Mouse (Mus musculus) midbrain, postnatal 0 days (tissue): ENCODE results near the gene Anks6. TPM values are rescaled to one million over a fixed set of nuclear protein-coding genes. Genes with fewer than 3 reads are reported as not detected.

Source experiments
- ATAC-seq: fragments of 200-750 bp; cut with Nextera tagmentation; 2 replicates; pipeline ENCODE4 v1.8.0; 2017; ENCODE audit warnings: moderate number of reproducible peaks, mild to moderate bottlenecking, moderate TSS enrichment, moderate library complexity; ENCODE audit not compliant: low FRiP score
- DNase-seq: peaks from one replicate; pipeline ENCODE4 v3.0.0-alpha.2; 2015; ENCODE audit warnings: low spot score
- H3K27ac ChIP-seq: fragments of 300-500 bp; sonication (generic); 2 replicates; pipeline ENCODE4 v1.5.1; 2014; ENCODE audit warnings: low read depth, mild to moderate bottlenecking, low read length, mixed read lengths
- H3K27me3 ChIP-seq: fragments of 300-500 bp; sonication (generic); 2 replicates; pipeline ENCODE4 v1.6.1; 2014; ENCODE audit warnings: low read length, control low read depth, mixed read lengths; ENCODE audit not compliant: insufficient read depth
- H3K36me3 ChIP-seq: fragments of 300-500 bp; sonication (generic); 2 replicates; pipeline ENCODE4 v1.6.1; 2014; ENCODE audit warnings: low read length, control low read depth, mixed read lengths; ENCODE audit not compliant: insufficient read depth
- H3K4me1 ChIP-seq: fragments of 300-500 bp; sonication (generic); 2 replicates; pipeline ENCODE4 v1.6.1; 2014; ENCODE audit warnings: mild to moderate bottlenecking, control low read depth, antibody characterized with exemption, low read length, mixed read lengths; ENCODE audit not compliant: insufficient read depth
- H3K4me2 ChIP-seq: fragments of 300-500 bp; sonication (generic); 2 replicates; pipeline ENCODE4 v1.6.1; 2014; ENCODE audit warnings: low read depth, mild to moderate bottlenecking, low read length, mixed read lengths; ENCODE audit not compliant: poor library complexity, severe bottlenecking
- H3K4me3 ChIP-seq: fragments of 300-500 bp; sonication (generic); 2 replicates; pipeline ENCODE4 v1.5.1; 2014; ENCODE audit warnings: low read depth, mild to moderate bottlenecking, low read length, moderate library complexity
- H3K9ac ChIP-seq: fragments of 300-500 bp; sonication (generic); replicated peaks from 2 replicates; pipeline ENCODE4 v1.6.1; 2014; ENCODE audit warnings: mild to moderate bottlenecking, low read length, moderate library complexity, mixed read lengths; ENCODE audit not compliant: poor library complexity, severe bottlenecking
- H3K9me3 ChIP-seq: fragments of 300-500 bp; sonication (generic); 2 replicates; pipeline ENCODE4 v1.6.1; 2016; ENCODE audit warnings: low read length, control low read depth
- CTCF ChIP-seq: IDR thresholded peaks from 2 replicates; pipeline ENCODE4 v1.5.1; 2016; ENCODE audit warnings: antibody characterized with exemption, mild to moderate bottlenecking
- WGBS: fragments of 180-500 bp; shearing (Covaris S2); extraction: QIAGEN DNeasy Blood & Tissue Kit; methylation state at CpG from one replicate; pipeline ENCODE4 v1.1.7; 2014; 5-methylcytosine and 5-hydroxymethylcytosine counted together
- polyA plus RNA-seq: library from polyadenylated mRNA; unstranded; fragments of >200 nt; fragmentation: Nextera tagmentation; extraction: Ambion mirVana; gene quantifications from 2 replicates; pipeline ENCODE4 v1.2.1, GENCODE M21; 2015
- total RNA-seq: library from RNA; depleted of rRNA; stranded (reverse); fragments of >200 nt; gene quantifications from 2 replicates; pipeline ENCODE4 v1.2.3, GENCODE M21; 2014; rRNA removed

Anks6 gene
- total and polyA plus RNA-seq, 2 experiments from 2014 or later, result 3.0 to 17.9 TPM

DNA sequence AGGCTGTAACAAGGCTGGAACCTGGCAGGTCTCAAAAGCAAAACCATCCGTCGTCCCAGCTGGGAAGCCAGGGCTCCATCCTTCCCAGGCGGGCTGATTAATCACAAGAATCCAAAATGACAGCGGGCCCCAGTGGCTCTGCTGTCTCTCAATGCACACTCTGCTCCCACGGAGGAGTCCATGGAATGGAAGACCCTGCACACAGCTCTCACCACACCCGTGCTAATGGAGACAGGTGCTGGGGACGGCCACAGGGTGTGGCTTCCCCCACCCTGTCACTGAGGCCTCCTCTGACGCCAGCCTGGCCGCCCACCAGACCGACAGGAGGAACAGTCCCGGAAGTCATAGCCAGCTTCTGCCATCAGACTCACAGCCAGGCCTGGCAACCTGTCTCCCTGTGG, 80.6 kb downstream of the Anks6 start:
- no peaks in the 10 kb centered on the region for H3K9me3 ChIP-seq
- no peaks in the 10 kb centered on the region for H3K27me3 ChIP-seq
- no peak overlapping the region for H3K4me2 ChIP-seq
- H3K36me3 ChIP-seq, result 0 out of 2 replicates have a peak, but pooled peaks cover 4% of the 10 kb centered on the region
- H3K4me3 ChIP-seq, result no peak overlapping the region
- 0 out of 2 replicates have a peak, but pooled peaks cover 2% of the 10 kb centered on the region for H3K4me1 ChIP-seq
- no peak for DNase-seq
- no peak overlapping the region for H3K27ac ChIP-seq
- no peak for TF ChIP-seq CTCF
- ATAC-seq, result no peak
- H3K9ac ChIP-seq, result no peak overlapping the region
- 74% methylated on average over 11 of the region's 11 CpGs for WGBS

DNA sequence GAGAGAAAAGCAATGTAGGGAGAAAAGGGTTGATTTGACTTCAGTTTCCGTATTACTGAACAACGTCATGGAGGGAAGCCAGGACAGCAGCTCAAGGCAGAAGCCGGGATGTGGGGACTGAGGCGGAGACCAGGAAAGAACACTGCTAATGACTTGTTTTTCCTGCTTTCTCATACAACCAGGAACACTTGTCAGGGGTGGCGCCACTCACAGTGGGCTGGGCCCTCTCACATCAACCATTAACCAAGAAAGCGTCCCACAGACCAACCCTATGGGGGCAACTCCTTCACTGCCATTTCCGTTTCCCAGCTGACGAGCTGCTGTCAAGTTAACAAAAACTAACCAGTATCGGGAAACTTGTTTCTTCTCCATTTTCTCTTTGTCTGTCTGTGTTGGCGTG, 83.9 kb downstream of the Anks6 start:
- Histone ChIP-seq H3K9me3 (no peaks in the 10 kb centered on the region), H3K27me3 (no peaks in the 10 kb centered on the region), H3K9ac (no peak overlapping the region), H3K4me2 (no peak overlapping the region), H3K36me3 (no peaks in the 10 kb centered on the region), H3K4me1 (0 out of 2 replicates have a peak, but pooled peaks cover 2% of the 10 kb centered on the region), H3K27ac (no peak overlapping the region), H3K4me3 (no peak overlapping the region)
- DNase-seq, result no peak
- no peak for ATAC-seq
- TF ChIP-seq CTCF, result no peak
- 89% methylated on average over 10 of the region's 10 CpGs for WGBS

DNA sequence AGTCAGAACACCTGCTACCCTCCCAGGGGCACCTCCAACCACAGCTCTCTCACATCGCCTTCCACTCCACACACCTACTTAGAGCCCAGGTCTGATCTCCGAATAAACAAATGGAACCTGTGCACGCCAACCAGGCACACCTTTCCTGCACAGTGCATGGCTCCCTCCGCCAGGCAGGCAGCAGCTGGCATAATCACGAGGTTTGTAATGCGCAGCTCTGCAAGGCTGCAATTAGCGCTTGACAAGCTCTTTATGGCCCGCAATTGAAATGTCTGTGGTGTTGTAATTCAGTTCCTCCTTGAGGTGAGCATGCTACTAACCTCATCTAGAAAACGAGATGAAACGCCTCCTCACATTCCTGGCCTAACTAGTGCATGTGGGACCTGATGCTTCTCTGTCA, 89.2 kb downstream of the Anks6 start:
- 83% methylated on average over 10 of the region's 10 CpGs for WGBS

DNA sequence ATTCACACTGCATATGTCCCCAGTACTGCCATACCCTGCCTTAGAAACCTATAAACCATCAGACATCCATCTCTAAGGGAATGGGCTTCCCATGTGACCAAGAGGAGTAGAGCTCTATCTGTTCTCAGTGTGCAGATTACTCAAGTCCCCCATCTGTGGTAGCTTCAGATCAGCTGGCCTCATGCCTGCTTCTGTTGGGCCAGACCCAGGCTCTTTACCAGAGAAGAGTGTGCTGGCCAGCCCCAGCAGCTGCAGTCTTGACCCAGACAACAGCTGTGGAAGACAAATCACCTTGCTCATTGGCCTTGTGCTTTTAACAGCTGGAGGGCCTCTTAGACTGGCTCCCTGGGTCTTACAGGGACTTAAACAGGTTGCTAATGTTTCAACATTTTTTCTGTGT, 90.7 kb downstream of the Anks6 start:
- ATAC-seq, result no peak
- no peak for TF ChIP-seq CTCF

More for the DNA sequence above, 89.2 kb downstream of the Anks6 start:
- Histone ChIP-seq H3K9me3 (no peaks in the 10 kb centered on the region), H3K27me3 (no peaks in the 10 kb centered on the region), H3K4me2 (no peak overlapping the region), H3K9ac (no peak overlapping the region), H3K4me1 (no peaks in the 10 kb centered on the region), H3K36me3 (no peaks in the 10 kb centered on the region), H3K27ac (no peak overlapping the region), H3K4me3 (no peak overlapping the region)
- no peak for TF ChIP-seq CTCF
- DNase-seq, result no peak
- no peak for ATAC-seq

More for the DNA sequence above, 90.7 kb downstream of the Anks6 start:
- no peaks in the 10 kb centered on the region for H3K36me3 ChIP-seq
- no peak for DNase-seq
- no peaks in the 10 kb centered on the region for H3K4me1 ChIP-seq
- no peak overlapping the region for H3K4me3 ChIP-seq
- no peak overlapping the region for H3K9ac ChIP-seq
- no peak overlapping the region for H3K27ac ChIP-seq
- H3K4me2 ChIP-seq, result no peak overlapping the region
- H3K27me3 ChIP-seq, result no peaks in the 10 kb centered on the region
- H3K9me3 ChIP-seq, result no peaks in the 10 kb centered on the region

Other genes with a start within 250 kb of the Anks6 start
- 118 and 123 TPM in 2 replicates for gene Gabbr2, start 65.6 kb downstream of the Anks6 start, total RNA-seq
- 17.8 and 20.5 TPM in 2 replicates for gene Gabbr2, start 65.6 kb downstream of the Anks6 start, polyA plus RNA-seq
- gene Galnt12, start 34.5 kb upstream of the Anks6 start, total RNA-seq, result 0.82 and 2.0 TPM in 2 replicates
- 1.1 and 1.6 TPM in 2 replicates for gene Galnt12, start 34.5 kb upstream of the Anks6 start, polyA plus RNA-seq
- gene Col15a1, start 150.7 kb upstream of the Anks6 start, total RNA-seq, result 8.2 and 20.2 TPM in 2 replicates
- gene Col15a1, start 150.7 kb upstream of the Anks6 start, polyA plus RNA-seq, result 3.8 and 5.3 TPM in 2 replicates